Mouse (Mus musculus): Measurements from ENCODE around the gene Sbpl. TPM values are rescaled to one million over a fixed set of nuclear protein-coding genes. Genes with fewer than 3 reads are reported as not detected.
"Not testable (repeated sequence)": the region's sequence is repeated elsewhere in the genome, so short reads cannot be mapped to it uniquely, and the experiment has no call there.

The Sbpl gene
- total RNA-seq, 1 experiment: not detected

DNA sequence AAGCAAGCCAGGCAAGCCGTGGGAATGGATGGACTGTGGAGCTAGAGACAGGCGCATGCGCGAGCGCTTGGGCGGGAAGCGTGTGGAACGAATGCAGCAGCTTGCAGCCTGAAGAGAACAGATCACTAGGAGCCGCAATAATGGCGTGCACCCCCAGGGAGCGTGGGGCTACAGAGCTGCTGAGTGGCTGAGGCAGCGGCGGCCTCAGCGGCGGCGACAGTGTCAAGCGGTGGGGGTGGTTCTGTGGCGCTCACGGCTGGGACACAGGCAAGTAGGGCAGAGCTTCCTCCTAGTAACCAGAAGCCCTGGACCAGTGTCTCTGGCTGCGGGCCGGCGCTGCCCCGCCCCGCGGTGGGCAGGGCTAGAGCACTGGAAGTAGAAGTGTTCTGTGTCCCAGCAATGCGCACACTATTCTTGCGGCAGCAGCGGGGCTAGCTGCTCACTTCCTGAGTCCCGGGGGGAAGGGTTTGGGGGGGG, 30.5 kb downstream of the Sbpl start:
- in situ Hi-C loops (cut with MboI; ENCODE audit: low sequenced_read_pairs in 2 of 2, unreplicated experiment in 2 of 2): no loop called here
- DNase-seq (ENCODE audit: low read depth, low spot score): peak; percentile 68
- no peaks in the 10 kb centered on the region for H3K4me1 ChIP-seq (ENCODE audit: control insufficient read depth in 2 of 2, insufficient read depth in 2 of 2, low read length in 2 of 2, poor library complexity in 1 of 2)
- H3K9me3 ChIP-seq (ENCODE audit: control insufficient read depth, insufficient read depth, low read depth, low read length): no peaks in the 10 kb centered on the region
- H3K27ac ChIP-seq (ENCODE audit: insufficient read depth, low read depth, low read length, poor library complexity, severe bottlenecking): no peak overlapping the region
- H3K9ac ChIP-seq (ENCODE audit: insufficient read depth, low read depth, low read length, poor library complexity, severe bottlenecking): peak overlapping the region; percentile 55
- peak overlapping the region; percentile 68 to 81 for H3K4me3 ChIP-seq (ENCODE audit: insufficient read depth in 1 of 2, low read depth in 1 of 2, low read length in 2 of 2, poor library complexity in 1 of 2, severe bottlenecking in 1 of 2)
- H3K36me3 ChIP-seq (ENCODE audit: control insufficient read depth, insufficient read depth, low read length, poor library complexity, severe bottlenecking): no peaks in the 10 kb centered on the region
- TF ChIP-seq CHD2 (IDR thresholded peaks at IDR 0.05; ENCODE audit: low read depth, low read length) (no peak), HCFC1 (IDR thresholded peaks at IDR 0.05; ENCODE audit: borderline replicate concordance, insufficient read depth, low read length) (no peak), MAFK (IDR thresholded peaks at IDR 0.05; ENCODE audit: insufficient read depth, low read depth, low read length) (no peak), ZNF384 (IDR thresholded peaks at IDR 0.05; ENCODE audit: low read depth, low read length) (no peak), ZC3H11A (IDR thresholded peaks at IDR 0.05; ENCODE audit: borderline replicate concordance, low read depth, low read length) (no peak)

DNA sequence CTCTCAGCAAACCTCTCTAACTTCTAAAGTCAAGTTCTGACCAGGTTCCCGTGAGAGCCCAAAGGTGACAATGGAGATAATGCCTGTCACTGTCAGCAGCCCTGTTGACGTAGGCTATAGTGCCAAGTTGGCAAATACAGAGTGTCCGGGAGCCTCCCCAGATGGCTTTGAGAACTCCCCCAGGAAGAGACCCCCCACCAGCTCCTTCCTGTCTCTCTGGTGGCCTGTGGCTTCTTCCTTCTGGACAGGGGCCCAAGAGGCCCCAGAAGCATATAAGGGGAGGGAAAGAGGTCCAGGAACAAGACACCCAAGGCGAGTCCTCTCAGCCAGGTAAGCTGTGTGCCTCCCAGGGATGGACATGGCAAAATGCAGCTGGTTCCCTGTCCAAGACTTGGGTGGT, 37.9 kb downstream of the Sbpl start, which contains the start of gene Dcpp3:
TSS of gene Dcpp3 (plus strand) at position 301 of the 400 bp plus-strand sequence.
- in situ Hi-C loops (cut with MboI; ENCODE audit: low sequenced_read_pairs in 2 of 2, unreplicated experiment in 2 of 2); DNase-seq (ENCODE audit: low read depth, low spot score): not testable (repeated sequence)

More for the DNA sequence above, 37.9 kb downstream of the Sbpl start, which contains the start of gene Dcpp3:
- H3K9me3 ChIP-seq (ENCODE audit: control insufficient read depth, insufficient read depth, low read depth, low read length); H3K9ac ChIP-seq (ENCODE audit: insufficient read depth, low read depth, low read length, poor library complexity, severe bottlenecking); H3K27ac ChIP-seq (ENCODE audit: insufficient read depth, low read depth, low read length, poor library complexity, severe bottlenecking); H3K36me3 ChIP-seq (ENCODE audit: control insufficient read depth, insufficient read depth, low read length, poor library complexity, severe bottlenecking); H3K4me1 ChIP-seq (ENCODE audit: control insufficient read depth in 2 of 2, insufficient read depth in 2 of 2, low read length in 2 of 2, poor library complexity in 1 of 2); H3K4me3 ChIP-seq (ENCODE audit: insufficient read depth in 1 of 2, low read depth in 1 of 2, low read length in 2 of 2, poor library complexity in 1 of 2, severe bottlenecking in 1 of 2): not testable (repeated sequence)

Other genes starting within 250 kb of the Sbpl start
- 0.04 and 1.0 TPM in 2 replicates for gene 1520401A03Rik, start 232.5 kb downstream of the Sbpl start, total RNA-seq (2012; rRNA removed)
- gene Pkmyt1, start 228.9 kb downstream of the Sbpl start, total RNA-seq (2012; rRNA removed): 24.1 and 41.3 TPM in 2 replicates
- gene Paqr4, start 214.4 kb downstream of the Sbpl start, total RNA-seq (2012; rRNA removed): 2.8 and 4.0 TPM in 2 replicates
- 2.5 and 4.3 TPM in 2 replicates for gene Kremen2, start 209.4 kb downstream of the Sbpl start, total RNA-seq (2012; rRNA removed)
- gene Flywch1, start 183.7 kb downstream of the Sbpl start, total RNA-seq (2012; rRNA removed): 31.6 and 35.1 TPM in 2 replicates
- gene Flywch2, start 169.2 kb downstream of the Sbpl start, total RNA-seq (2012; rRNA removed): 8.0 and 10.8 TPM in 2 replicates
- gene Srrm2, start 164.7 kb downstream of the Sbpl start, total RNA-seq (2012; rRNA removed): 192 and 230 TPM in 2 replicates
- gene Elob, start 126.1 kb downstream of the Sbpl start, total RNA-seq (2012; rRNA removed): 651 and 726 TPM in 2 replicates
- gene Prss33, start 119.2 kb downstream of the Sbpl start, total RNA-seq (2012; rRNA removed): 0.45 and 0.95 TPM in 2 replicates
- 0.26 and 0.31 TPM in 2 replicates for gene Prss32, start 111.4 kb downstream of the Sbpl start, total RNA-seq (2012; rRNA removed)
- 6.8 and 11.0 TPM in 2 replicates for gene Prss41, start 111.1 kb downstream of the Sbpl start, total RNA-seq (2012; rRNA removed)
- gene Prss21, start 87.2 kb downstream of the Sbpl start, total RNA-seq (2012; rRNA removed): not detected in 2 replicates
- gene Dcpp1, start 74.4 kb downstream of the Sbpl start, total RNA-seq (2012; rRNA removed): not detected in 2 replicates
- not detected in 2 replicates for gene Dcpp2, start 74.4 kb downstream of the Sbpl start, total RNA-seq (2012; rRNA removed)
- gene Dcpp3, start 37.8 kb downstream of the Sbpl start, total RNA-seq (2012; rRNA removed): not detected in 2 replicates
- gene Sbp, start 13.6 kb downstream of the Sbpl start, total RNA-seq (2012; rRNA removed): not detected in 2 replicates
- not detected in 2 replicates for gene Prss30, start 25.3 kb upstream of the Sbpl start, total RNA-seq (2012; rRNA removed)
- gene Prss22, start 42.8 kb upstream of the Sbpl start, total RNA-seq (2012; rRNA removed): 0.85 and 1.5 TPM in 2 replicates
- 0.31 and 0.37 TPM in 2 replicates for gene Prss27, start 82.9 kb upstream of the Sbpl start, total RNA-seq (2012; rRNA removed)
- 34.6 and 42.3 TPM in 2 replicates for gene Kctd5, start 118.2 kb upstream of the Sbpl start, total RNA-seq (2012; rRNA removed)
- gene Pdpk1, start 195.7 kb upstream of the Sbpl start, total RNA-seq (2012; rRNA removed): 25.6 and 26.7 TPM in 2 replicates
- gene Amdhd2, start 208.5 kb upstream of the Sbpl start, total RNA-seq (2012; rRNA removed): 28.5 and 35.3 TPM in 2 replicates
- 129 and 159 TPM in 2 replicates for gene Atp6v0c, start 214.4 kb upstream of the Sbpl start, total RNA-seq (2012; rRNA removed)

Data from ES-E14 (cell line).